Mouse (Mus musculus) kidney, postnatal 4 days (tissue): Measurements from ENCODE around the gene Proz.
"Not testable (repeated sequence)": the region's sequence is repeated elsewhere in the genome, so short reads cannot be mapped to it uniquely, and the experiment has no call there.

Source experiments
- DNase-seq, 2 experiments: peaks; one replicate each; pipeline ENCODE4 v3.0.0; 2021; ENCODE audit warnings: mixed read lengths in 2 of 2

Proz gene

GRCm38 (mm10) chr8:13060441-13061150 lies at the start of gene Proz:
Gene Proz (plus strand): TSS chr8:13060914.
- DNase-seq: peak; percentile 42 to 66

GRCm38 (mm10) chr8:13019560-13019959 lies 41.2 kb upstream of the Proz start:
- peak in 1 of 2 experiments; percentile 16 for DNase-seq

DNA sequence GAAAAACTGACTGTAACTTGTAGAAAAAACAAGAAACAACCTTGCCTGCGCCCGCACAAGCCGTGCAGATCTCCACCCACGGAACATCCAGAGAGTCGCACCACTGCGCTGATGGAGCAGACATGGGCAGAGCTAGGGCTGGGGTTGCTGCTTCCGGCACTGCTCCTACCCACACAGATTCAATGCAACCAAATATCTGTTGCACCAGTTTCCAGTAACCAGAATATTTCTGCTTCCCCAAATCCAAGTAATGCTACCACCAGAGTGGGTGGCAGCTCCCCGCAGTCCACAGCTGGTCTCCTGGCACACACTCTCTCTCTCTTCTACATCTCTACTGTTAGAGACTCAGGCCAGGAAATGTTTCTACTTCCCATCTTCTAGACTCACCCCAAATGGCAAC lies 38.9 kb upstream of the Proz start:
- no peak for DNase-seq

- peak; percentile 51 to 60 for DNase-seq
Observed at GRCm38 (mm10) chr8:13025487-13026224, 35.1 kb upstream of the Proz start, which contains the start of gene F7. Gene F7 (plus strand): TSS chr8:13026034.

DNA sequence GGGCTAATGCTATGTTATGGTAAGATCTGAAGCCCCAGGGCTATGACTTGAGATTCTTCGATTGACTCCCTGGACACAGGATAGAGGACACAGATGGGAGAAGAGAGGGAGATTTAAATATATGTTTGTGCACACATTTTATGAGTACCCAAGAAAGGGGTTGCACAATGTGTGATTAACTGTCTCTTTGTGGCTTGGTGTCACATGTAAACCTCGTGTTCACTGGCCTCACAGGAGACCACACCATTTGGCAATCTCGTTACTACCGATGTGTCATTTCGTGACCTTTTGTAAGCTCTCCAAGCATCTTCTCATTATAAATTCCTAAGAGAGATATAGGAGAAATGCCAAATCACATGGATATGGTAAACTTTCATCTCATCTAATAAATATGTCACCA lies 33.1 kb upstream of the Proz start:
- no peak for DNase-seq

GRCm38 (mm10) chr8:13028482-13028881 lies 32.2 kb upstream of the Proz start:
- DNase-seq: no peak

DNA sequence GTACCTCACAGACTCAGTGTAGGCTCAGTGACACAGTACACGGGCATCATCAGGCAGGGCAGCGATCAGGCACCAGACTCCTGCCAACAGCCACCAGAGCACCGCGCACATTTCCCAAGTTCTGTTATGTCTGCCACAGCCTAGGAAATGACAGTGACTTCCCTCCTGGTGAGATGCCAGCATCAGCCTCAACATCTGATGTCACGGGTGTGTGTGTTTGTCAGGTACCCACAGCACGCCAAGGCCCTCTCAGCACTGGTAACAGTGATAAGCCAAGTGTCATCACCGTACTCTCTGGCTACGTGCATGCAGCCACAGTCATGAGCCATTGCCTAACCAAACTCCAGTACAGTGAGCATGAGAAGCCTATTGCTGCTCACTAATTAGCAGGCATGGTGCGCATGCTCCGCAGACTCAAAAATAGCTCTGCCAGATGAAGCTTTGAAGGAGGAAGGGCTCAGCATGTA lies 24.3 kb upstream of the Proz start:
- DNase-seq: no peak

DNA sequence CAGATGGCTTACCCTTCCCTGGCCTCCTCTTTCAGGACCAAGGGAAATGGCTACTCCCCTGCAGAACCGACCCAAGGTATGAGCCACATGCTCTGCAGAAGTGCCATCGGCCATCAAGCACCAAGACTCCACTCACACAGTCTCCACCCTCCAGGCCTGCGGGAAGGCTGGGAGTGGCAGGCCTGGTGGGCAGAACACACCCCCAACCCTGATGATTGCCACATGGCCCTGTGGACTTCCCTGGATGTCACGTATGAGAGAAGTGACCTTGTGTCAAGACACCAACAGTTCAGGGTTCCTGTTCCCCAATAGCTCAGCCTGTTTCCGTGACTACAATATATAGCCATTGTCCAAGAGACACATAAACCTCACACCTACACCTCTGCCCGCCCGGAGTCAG lies 23.7 kb upstream of the Proz start, which contains the start of gene F10:
Gene F10 (plus strand): TSS at position 294 of the 400 bp plus-strand sequence.
- DNase-seq: no peak

GRCm38 (mm10) chr8:13037569-13037968 lies 23.1 kb upstream of the Proz start:
- DNase-seq: peak; percentile 14 to 31

GRCm38 (mm10) chr8:13039054-13039453 lies 21.7 kb upstream of the Proz start:
- DNase-seq: no peak

GRCm38 (mm10) chr8:13041459-13041858 lies 19.3 kb upstream of the Proz start:
- DNase-seq: no peak

DNA sequence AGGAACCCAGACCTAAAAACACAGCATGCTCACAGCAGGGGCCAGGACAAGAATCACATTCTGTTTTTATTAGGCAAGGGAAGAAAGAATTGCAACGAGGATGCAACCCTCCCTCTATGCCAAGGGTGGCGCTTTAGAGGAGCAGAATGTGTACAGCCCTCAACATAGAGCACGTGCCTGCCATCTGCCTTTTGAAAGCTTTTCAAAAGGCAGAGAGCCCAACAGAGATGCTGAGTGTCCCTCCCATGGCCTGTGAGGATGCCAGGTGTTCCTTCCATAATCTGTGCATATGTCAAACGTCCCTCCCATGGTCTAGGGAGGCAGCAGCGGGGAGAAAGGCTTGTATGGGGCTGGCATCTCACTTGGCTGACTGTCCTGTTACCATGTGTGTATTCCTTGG lies 13.1 kb upstream of the Proz start:
- no peak for DNase-seq

DNA sequence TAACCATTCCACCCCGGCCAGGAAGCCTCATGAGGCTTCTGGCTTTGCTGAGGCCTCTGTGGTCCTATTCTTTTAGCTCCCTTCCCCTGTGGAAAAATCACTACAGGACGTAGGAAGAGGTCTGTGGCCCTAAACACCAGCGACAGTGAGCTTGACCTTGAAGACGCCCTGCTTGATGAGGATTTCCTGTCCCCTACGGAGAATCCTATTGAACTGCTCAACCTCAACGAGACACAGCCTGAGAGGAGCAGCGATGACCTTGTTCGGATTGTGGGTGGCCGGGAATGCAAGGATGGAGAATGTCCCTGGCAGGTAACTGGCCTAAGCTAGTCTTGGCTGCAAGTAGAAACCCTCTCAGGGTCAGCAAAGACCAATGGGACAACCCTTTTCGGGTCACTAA lies 10.2 kb upstream of the Proz start:
- DNase-seq: no peak

DNA sequence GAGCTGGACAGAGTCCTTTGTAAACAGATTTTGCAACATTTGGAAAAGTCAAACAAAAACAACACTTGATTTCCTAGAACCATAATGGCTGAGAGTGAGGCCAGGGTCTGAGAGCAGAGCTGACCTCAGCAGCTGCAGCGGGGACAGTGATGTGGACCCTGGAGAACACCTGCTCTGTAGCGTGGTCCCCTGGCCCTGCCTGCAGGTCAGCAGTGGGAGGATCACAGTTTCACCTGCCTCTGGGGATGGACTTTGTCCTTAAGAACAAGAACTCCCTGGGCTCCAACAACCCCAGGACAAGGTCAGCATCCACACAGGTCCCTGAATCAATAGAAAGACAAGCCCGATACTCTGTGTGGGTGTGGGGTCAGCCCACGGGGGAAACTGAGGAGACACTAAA lies 3.4 kb upstream of the Proz start:
- peak in 1 of 2 experiments; percentile 17 for DNase-seq

- DNase-seq: no peak
Observed at GRCm38 (mm10) chr8:13063112-13063511, 2.4 kb downstream of the Proz start.

DNA sequence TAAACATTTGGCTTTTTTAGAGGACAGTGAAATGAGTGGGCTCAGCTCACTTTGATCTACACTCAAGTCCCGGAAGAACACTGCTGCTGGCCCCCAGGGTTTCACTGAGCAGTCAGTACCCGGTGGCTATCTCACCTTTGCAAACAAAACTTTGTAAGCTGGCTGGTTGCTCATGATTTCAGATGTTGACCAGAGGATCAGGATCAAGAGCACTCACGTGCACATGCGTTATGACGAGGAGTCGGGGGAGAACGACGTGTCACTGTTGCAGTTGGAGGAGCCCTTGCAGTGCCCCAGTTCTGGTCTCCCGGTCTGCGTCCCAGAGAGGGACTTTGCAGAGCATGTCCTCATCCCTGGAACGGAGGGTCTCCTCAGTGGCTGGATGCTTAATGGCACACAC lies 12.5 kb downstream of the Proz start:
- no peak for DNase-seq

GRCm38 (mm10) chr8:13075044-13075443 lies 14.3 kb downstream of the Proz start:
- no peak for DNase-seq

- not testable (repeated sequence) for DNase-seq
Observed at GRCm38 (mm10) chr8:13075579-13075978, 14.9 kb downstream of the Proz start.

GRCm38 (mm10) chr8:13077542-13077941 lies 16.8 kb downstream of the Proz start:
- no peak for DNase-seq

DNA sequence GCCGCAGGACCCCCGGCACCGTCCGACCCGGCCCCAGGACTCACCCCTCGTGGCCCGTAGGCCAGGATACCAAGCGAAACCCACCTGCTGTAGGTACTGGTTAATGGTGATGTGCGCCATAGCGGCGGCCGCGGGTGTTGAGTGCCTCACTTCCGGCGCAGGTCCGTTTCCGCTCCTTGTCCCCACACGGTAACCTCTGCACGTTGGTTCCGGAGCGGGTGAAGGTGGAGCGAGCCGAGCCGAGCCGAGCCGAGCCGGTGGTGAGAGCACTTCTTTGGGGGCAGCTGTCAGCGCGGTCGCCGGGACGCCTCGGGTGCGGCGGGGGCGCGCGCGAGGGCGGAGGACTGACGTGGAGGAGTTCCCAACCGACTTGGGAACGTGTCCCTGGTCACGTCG lies 44.0 kb downstream of the Proz start:
- peak; percentile 95 for DNase-seq

DNA sequence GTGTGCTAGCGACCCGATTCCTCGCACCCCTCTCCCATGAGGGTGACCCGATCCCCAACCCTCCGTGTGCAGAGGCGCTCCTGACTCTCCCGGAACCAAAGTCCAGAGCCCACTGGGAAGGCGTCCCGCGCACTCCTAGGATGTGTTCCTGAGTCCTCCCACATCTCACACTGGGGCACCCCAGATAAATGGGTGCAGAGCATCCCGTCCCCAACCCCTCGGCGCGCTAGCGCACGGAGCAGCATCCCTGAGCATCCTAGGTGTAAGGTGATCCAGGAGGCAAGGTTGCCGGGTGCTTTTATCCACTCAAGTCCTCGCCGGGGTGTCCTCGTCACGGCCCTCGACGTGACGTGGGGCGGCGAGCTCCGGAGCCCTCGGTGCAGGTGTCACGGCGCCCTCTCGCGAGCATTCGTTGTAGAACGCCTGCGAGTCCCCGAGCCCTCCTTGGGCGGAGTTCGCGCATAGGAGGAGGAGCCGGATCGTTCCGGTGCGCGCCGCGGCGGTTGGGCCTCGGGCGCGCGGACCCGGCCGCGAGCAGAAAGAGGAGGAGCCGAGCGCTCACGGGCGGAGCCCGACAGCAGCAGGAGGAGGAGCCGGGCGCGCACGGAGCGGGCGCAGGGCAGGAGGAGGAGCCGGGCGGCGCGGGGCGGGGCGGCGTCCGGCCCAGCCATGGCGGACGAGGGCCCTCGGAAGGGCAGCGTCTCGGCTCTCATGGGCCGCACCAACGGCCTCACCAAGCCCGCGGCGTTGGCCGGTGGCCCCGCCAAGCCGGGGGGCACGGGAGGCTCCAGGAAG lies 44.6 kb downstream of the Proz start, which contains the start of the genes Pcid2 and Cul4a:
Gene Pcid2 (minus strand): TSS at position 373 of the 795 bp plus-strand sequence.
Gene Cul4a (plus strand): TSS at position 535 of the 795 bp plus-strand sequence.
- DNase-seq: peak; percentile 98 to 99

- peak in 1 of 2 experiments; percentile 78 for DNase-seq
Observed at GRCm38 (mm10) chr8:13105908-13106551, 45.3 kb downstream of the Proz start.
